Mouse (Mus musculus) neural tube, embryonic 15.5 days (tissue): ENCODE results near the gene Diablo. TPM values are rescaled to one million over a fixed set of nuclear protein-coding genes. Genes with fewer than 3 reads are reported as not detected.

Source experiments
- ATAC-seq: fragments of 200-750 bp; cut with Nextera tagmentation; 2 replicates; pipeline ENCODE4 v1.8.0; 2017; ENCODE audit warnings: mild to moderate bottlenecking, moderate TSS enrichment, moderate library complexity; ENCODE audit not compliant: low FRiP score
- H3K27ac ChIP-seq: fragments of 300-500 bp; sonication (generic); replicated peaks from 2 replicates; pipeline ENCODE4 v1.5.1; 2015; ENCODE audit warnings: mild to moderate bottlenecking, inconsistent platforms
- H3K27me3 ChIP-seq: fragments of 300-500 bp; sonication (generic); replicated peaks from 2 replicates; pipeline ENCODE4 v1.6.1; 2015; ENCODE audit warnings: inconsistent platforms
- H3K36me3 ChIP-seq: fragments of 300-500 bp; sonication (generic); 2 replicates; pipeline ENCODE4 v1.6.1; 2015; ENCODE audit warnings: inconsistent platforms
- H3K4me1 ChIP-seq: fragments of 300-500 bp; sonication (generic); 2 replicates; pipeline ENCODE4 v1.6.1; 2015; ENCODE audit warnings: inconsistent platforms
- H3K4me2 ChIP-seq: fragments of 300-500 bp; sonication (generic); 2 replicates; pipeline ENCODE4 v1.6.1; 2015; ENCODE audit warnings: inconsistent platforms, mild to moderate bottlenecking, moderate library complexity
- H3K4me3 ChIP-seq: fragments of 300-500 bp; sonication (generic); replicated peaks from 2 replicates; pipeline ENCODE4 v1.5.1; 2015; ENCODE audit warnings: mild to moderate bottlenecking, inconsistent platforms
- H3K9ac ChIP-seq: fragments of 300-500 bp; sonication (generic); replicated peaks from 2 replicates; pipeline ENCODE4 v1.6.1; 2015; ENCODE audit warnings: mild to moderate bottlenecking, inconsistent platforms
- H3K9me3 ChIP-seq: fragments of 300-500 bp; sonication (generic); replicated peaks from 2 replicates; pipeline ENCODE4 v1.6.1; 2016; ENCODE audit warnings: inconsistent platforms
- WGBS: fragments of 180-500 bp; shearing (Covaris S2); methylation state at CpG from one replicate; pipeline ENCODE4 v1.1.7; 2015; ENCODE audit warnings: mixed read lengths; 5-methylcytosine and 5-hydroxymethylcytosine counted together
- polyA plus RNA-seq: library from polyadenylated mRNA; unstranded; fragments of >200 nt; fragmentation: Nextera tagmentation; extraction: Ambion mirVana; gene quantifications from 2 replicates; pipeline ENCODE4 v1.2.1, GENCODE M21; 2015

The Diablo gene
- polyA plus RNA-seq, result 104 and 108 TPM in 2 replicates

GRCm38 (mm10) chr5:123523692-123524392 is at the start of gene Diablo:
Gene Diablo (minus strand): TSS chr5:123524176.
- Histone ChIP-seq H3K9me3 (no peaks in the 10 kb centered on the region), H3K27ac (peak within 1 kb of the TSS; percentile 79), H3K4me2 (peak within 1 kb of the TSS; percentile 94), H3K27me3 (no peaks in the 10 kb centered on the region), H3K4me1 (peaks cover 27% of the 10 kb centered on the region), H3K9ac (peak within 1 kb of the TSS; percentile 81), H3K4me3 (peak within 1 kb of the TSS; percentile 98), H3K36me3 (peaks cover 20% of the 10 kb centered on the region)
- peak; percentile 98 for ATAC-seq
- WGBS, result under 1% methylated on average over 82 of the region's 82 CpGs

GRCm38 (mm10) chr5:123573362-123573761 is 49.4 kb upstream of the Diablo start:
- Histone ChIP-seq H3K4me2 (peak overlapping the region; percentile 76), H3K9me3 (no peaks in the 10 kb centered on the region), H3K36me3 (peaks cover 35% of the 10 kb centered on the region), H3K4me1 (peaks cover 15% of the 10 kb centered on the region), H3K9ac (no peak overlapping the region), H3K4me3 (peak overlapping the region; percentile 98), H3K27me3 (no peaks in the 10 kb centered on the region), H3K27ac (0 out of 2 replicates have a peak overlapping the region, but pooled peaks have one; percentile 45)
- WGBS, result 65% methylated on average over 8 of the region's 8 CpGs
- no peak for ATAC-seq

GRCm38 (mm10) chr5:123572357-123573186 is 48.6 kb upstream of the Diablo start, which contains the start of gene Vps33a:
Gene Vps33a (minus strand): TSS chr5:123573038.
- under 1% methylated on average over 54 of the region's 54 CpGs for WGBS
- Histone ChIP-seq H3K4me2 (peak within 1 kb of the TSS; percentile 76), H3K27me3 (no peaks in the 10 kb centered on the region), H3K9ac (peak within 1 kb of the TSS; percentile 91), H3K9me3 (no peaks in the 10 kb centered on the region), H3K4me1 (peaks cover 15% of the 10 kb centered on the region), H3K36me3 (peaks cover 34% of the 10 kb centered on the region), H3K27ac (peak within 1 kb of the TSS; percentile 89), H3K4me3 (peak within 1 kb of the TSS; percentile 98)
- peak; percentile 93 for ATAC-seq

- Histone ChIP-seq H3K4me1 (no peaks in the 10 kb centered on the region), H3K9me3 (no peaks in the 10 kb centered on the region), H3K4me2 (no peak overlapping the region), H3K4me3 (no peak overlapping the region), H3K36me3 (peaks cover 91% of the 10 kb centered on the region), H3K27me3 (no peaks in the 10 kb centered on the region), H3K27ac (no peak overlapping the region), H3K9ac (no peak overlapping the region)
- WGBS, result 94% methylated on average over 11 of the region's 11 CpGs
- no peak for ATAC-seq
Measured at GRCm38 (mm10) chr5:123561128-123561527, 37.2 kb upstream of the Diablo start.

- H3K4me2 ChIP-seq, result no peak overlapping the region
- H3K27me3 ChIP-seq, result no peaks in the 10 kb centered on the region
- no peak overlapping the region for H3K27ac ChIP-seq
- no peak overlapping the region for H3K4me3 ChIP-seq
- ATAC-seq, result no peak
- no peaks in the 10 kb centered on the region for H3K9me3 ChIP-seq
- H3K9ac ChIP-seq, result no peak overlapping the region
- 94% methylated on average over 8 of the region's 8 CpGs for WGBS
- H3K36me3 ChIP-seq, result peaks cover 86% of the 10 kb centered on the region
- H3K4me1 ChIP-seq, result no peaks in the 10 kb centered on the region
Measured at GRCm38 (mm10) chr5:123559588-123559987, 35.6 kb upstream of the Diablo start.

GRCm38 (mm10) chr5:123556451-123556850 is 32.5 kb upstream of the Diablo start:
- H3K4me2 ChIP-seq, result no peak overlapping the region
- no peaks in the 10 kb centered on the region for H3K9me3 ChIP-seq
- H3K27me3 ChIP-seq, result no peaks in the 10 kb centered on the region
- no peak overlapping the region for H3K9ac ChIP-seq
- H3K36me3 ChIP-seq, result peaks cover 60% of the 10 kb centered on the region
- H3K4me3 ChIP-seq, result no peak overlapping the region
- H3K4me1 ChIP-seq, result no peaks in the 10 kb centered on the region
- WGBS, result 60% methylated on average over 2 of the region's 2 CpGs
- ATAC-seq, result no peak
- H3K27ac ChIP-seq, result no peak overlapping the region

GRCm38 (mm10) chr5:123555693-123556092 is 31.7 kb upstream of the Diablo start:
- Histone ChIP-seq H3K4me1 (no peaks in the 10 kb centered on the region), H3K4me2 (no peak overlapping the region), H3K9ac (no peak overlapping the region), H3K27me3 (no peaks in the 10 kb centered on the region), H3K27ac (no peak overlapping the region), H3K4me3 (no peak overlapping the region), H3K9me3 (no peaks in the 10 kb centered on the region), H3K36me3 (peaks cover 55% of the 10 kb centered on the region)
- ATAC-seq, result no peak
- 91% methylated on average over 7 of the region's 7 CpGs for WGBS

GRCm38 (mm10) chr5:123533801-123534200 is 9.8 kb upstream of the Diablo start:
- Histone ChIP-seq H3K4me1 (no peaks in the 10 kb centered on the region), H3K4me2 (no peak overlapping the region), H3K9me3 (no peaks in the 10 kb centered on the region), H3K4me3 (no peak overlapping the region), H3K27me3 (no peaks in the 10 kb centered on the region), H3K27ac (no peak overlapping the region), H3K36me3 (peaks cover 82% of the 10 kb centered on the region), H3K9ac (no peak overlapping the region)
- 95% methylated on average over 10 of the region's 10 CpGs for WGBS
- no peak for ATAC-seq

GRCm38 (mm10) chr5:123530056-123530455 is 6.1 kb upstream of the Diablo start:
- no peak overlapping the region for H3K9ac ChIP-seq
- H3K4me2 ChIP-seq, result no peak overlapping the region
- no peak overlapping the region for H3K4me3 ChIP-seq
- no peaks in the 10 kb centered on the region for H3K4me1 ChIP-seq
- no peaks in the 10 kb centered on the region for H3K9me3 ChIP-seq
- WGBS, result 88% methylated on average over 8 of the region's 8 CpGs
- no peaks in the 10 kb centered on the region for H3K27me3 ChIP-seq
- H3K36me3 ChIP-seq, result peaks cover 75% of the 10 kb centered on the region
- no peak for ATAC-seq
- H3K27ac ChIP-seq, result no peak overlapping the region

- Histone ChIP-seq H3K4me3 (no peak overlapping the region), H3K27ac (no peak overlapping the region), H3K9ac (no peak overlapping the region), H3K27me3 (no peaks in the 10 kb centered on the region), H3K9me3 (no peaks in the 10 kb centered on the region), H3K36me3 (peaks cover 63% of the 10 kb centered on the region), H3K4me1 (peaks cover 7% of the 10 kb centered on the region), H3K4me2 (no peak overlapping the region)
- no peak for ATAC-seq
- WGBS, result 81% methylated on average over 7 of the region's 7 CpGs
Measured at GRCm38 (mm10) chr5:123528641-123529040, 4.7 kb upstream of the Diablo start.

GRCm38 (mm10) chr5:123525916-123526495 is 2.0 kb upstream of the Diablo start:
- peaks cover 37% of the 10 kb centered on the region for H3K36me3 ChIP-seq
- no peaks in the 10 kb centered on the region for H3K27me3 ChIP-seq
- H3K4me1 ChIP-seq, result peaks cover 27% of the 10 kb centered on the region
- no peak overlapping the region for H3K4me3 ChIP-seq
- no peak overlapping the region for H3K4me2 ChIP-seq
- ATAC-seq, result no peak
- no peaks in the 10 kb centered on the region for H3K9me3 ChIP-seq
- no peak overlapping the region for H3K27ac ChIP-seq
- WGBS, result 90% methylated on average over 9 of the region's 9 CpGs
- H3K9ac ChIP-seq, result no peak overlapping the region
